Mouse (Mus musculus): ENCODE results near the gene Glul.
A peak's percentile ranks its signal among the peaks of the same experiment; 100 is the strongest.
"Not testable (repeated sequence)": the region's sequence is repeated elsewhere in the genome, so short reads cannot be mapped to it uniquely, and the experiment has no call there.

Glul gene

DNA sequence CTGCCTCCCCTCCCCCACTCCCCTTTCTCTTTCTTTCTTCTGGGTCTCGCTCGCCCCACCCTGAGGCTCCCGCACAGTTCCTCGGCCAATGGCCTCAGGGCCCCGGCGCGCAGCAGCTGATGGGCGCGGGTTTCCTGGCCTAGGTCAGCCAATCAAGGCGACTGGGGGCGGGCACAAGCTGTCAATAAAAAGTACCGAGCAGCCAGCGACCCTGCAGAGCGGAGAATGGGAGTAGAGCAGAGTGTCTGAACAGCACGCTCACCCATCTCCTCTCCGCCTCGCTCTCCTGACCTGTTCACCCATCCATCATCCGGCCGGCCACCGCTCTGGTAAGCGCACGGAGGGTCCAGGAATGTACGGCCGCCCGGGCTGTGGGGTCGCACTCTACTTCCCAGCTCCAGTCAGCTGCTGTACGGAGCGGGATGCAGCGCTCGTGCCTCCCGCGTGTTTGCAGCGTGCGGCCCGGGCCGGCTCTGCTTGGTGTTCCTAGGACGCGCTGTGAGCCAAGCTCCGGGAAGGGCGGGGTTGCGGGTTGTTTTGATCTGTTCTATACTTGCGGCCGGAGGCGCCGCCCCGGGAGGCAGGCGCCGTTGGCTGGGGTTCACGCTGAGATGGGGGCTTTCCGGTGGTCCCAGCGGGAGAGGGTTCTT lies at the start of gene Glul, which contains the start of gene Teddm2:
Glul (plus strand) TSS at position 214 of the 650 bp plus-strand sequence.
Teddm2 (minus strand) TSS at position 498 of the 650 bp plus-strand sequence.
- peak; percentile 98 to 99 for DNase-seq (ENCODE audit: inconsistent age in 2 of 2, low spot score in 1 of 2)

DNA sequence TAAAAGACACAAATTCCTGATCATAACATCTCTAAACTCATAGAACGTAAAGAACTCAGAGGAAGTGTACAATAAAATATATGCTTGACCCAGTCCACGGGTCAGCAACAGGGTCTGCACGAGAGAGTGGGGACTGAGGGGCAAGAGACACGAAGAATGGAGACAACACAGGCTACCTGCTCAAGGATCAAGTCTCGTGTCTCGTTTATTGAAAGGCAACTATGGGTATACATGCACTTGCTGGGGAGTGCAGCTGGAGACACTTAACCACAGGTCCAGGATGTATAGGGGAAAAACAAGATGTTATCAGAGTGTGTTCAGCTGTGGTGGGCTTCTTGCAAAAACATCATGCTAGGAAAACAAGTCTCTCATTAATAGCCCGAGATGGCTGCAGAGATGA lies 47.0 kb upstream of the Glul start:
- not testable (repeated sequence) for DNase-seq (ENCODE audit: inconsistent age in 2 of 2, low spot score in 1 of 2)

DNA sequence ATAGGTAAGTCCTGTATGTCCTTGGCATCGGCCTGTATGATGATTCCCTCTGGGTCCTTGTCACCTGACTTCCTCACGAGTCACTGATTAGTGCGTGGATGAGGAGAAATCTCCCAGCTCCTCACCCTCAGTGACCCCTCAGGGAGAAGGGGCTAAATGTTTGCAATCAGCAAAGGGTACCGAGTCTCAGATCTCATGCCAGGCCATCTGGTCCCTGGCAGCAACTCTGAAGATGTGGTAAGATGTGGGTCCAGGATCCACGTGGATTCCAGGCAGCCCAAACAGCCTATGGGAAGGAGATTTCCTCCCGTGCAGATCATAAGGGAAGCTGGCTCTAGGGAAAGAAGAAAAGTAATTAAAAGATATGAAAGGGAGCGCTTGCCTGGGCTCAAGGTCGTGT lies 43.8 kb upstream of the Glul start:
- DNase-seq (ENCODE audit: inconsistent age in 2 of 2, low spot score in 1 of 2): peak in 1 of 2 experiments; percentile 27

DNA sequence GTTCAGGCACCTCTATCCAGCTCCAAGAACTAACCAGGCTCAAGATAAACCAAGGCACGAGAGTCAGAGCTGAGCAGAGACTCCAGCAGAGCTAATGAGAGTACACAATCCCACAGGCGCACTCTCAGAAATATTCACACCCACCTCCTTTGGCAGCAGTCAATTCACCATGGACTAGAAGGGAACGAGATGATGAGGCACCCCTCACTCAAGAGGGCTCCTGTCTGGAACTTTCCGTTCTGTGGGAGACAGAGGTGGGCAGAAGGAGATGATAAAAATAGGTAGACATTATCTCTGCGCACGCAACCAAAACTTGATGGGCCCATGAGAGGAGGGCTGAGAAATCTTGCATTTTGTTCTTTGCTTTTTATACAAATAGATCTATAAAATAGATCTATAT lies 25.7 kb upstream of the Glul start, which contains the start of gene Teddm1b:
Teddm1b (plus strand) TSS at position 301 of the 400 bp plus-strand sequence.
- no peak for DNase-seq (ENCODE audit: inconsistent age in 2 of 2, low spot score in 1 of 2)

DNA sequence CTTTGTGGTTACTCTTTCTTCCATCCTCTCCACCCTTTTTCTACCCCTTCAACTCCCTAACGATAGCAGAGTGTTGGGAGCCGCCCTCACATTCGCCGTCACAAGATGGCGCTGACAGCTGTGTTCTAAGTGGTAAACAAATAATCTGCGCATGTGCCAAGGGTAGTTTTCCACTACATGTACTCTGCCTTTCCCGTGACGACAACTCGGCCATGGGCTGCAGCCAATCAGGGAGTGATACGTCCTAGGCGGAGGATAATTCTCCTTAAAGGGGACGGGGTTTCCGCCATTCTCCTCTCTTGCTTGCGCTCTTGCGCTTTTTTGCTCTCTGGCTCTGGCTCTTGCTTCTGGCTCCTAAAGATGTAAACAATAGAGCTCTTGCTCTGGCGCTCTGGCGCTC lies 19.4 kb upstream of the Glul start:
- DNase-seq (ENCODE audit: inconsistent age in 2 of 2, low spot score in 1 of 2): not testable (repeated sequence)

DNA sequence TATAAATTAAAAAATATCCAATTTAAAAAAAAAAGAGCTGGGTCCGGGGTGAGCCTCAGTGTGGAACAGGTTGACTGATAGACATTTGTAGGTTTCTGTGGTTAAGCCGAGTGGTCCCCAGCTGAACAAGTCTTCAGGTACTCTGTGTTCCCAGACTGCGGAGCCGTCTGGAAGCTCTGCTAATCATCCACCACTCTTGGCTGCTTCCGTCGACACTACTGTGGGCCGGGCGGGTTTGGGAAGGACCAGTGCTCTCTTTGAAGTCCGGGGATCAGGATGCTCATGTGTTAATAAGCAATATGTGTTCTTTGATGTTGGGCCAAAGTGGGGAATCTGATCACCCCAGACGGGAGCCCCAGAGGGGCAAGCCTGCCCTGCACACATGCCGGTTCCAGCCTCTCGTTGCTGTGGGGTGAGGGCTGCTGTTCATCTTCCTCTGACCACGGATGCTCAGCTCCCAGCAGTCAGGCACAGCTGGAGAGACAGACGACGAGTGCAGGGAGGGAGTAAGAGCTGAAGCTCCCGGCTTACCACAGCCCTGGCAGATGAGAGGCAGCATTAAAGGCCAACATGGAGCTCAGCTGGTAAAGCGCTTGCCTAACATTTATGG lies 13.6 kb upstream of the Glul start:
- no peak for DNase-seq (ENCODE audit: inconsistent age in 2 of 2, low spot score in 1 of 2)

DNA sequence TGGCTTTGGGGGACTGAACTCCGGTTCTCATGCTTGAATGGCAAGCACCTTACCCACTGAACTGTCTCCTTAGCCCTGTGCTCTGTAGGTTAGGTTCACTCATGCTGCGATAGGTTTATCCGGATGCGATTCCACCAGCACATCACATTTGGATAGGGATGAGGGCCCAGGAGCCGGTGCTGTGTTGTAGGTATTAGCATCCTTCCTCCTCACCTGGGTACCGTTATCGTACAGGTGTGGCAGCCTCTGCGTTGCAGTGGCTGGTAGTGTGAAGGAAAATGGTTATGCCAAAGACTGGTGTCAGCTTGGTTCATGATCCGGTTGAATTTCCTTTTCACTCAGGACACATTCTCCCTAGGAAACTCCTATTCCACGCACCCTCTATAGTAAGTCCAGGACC lies 9.6 kb upstream of the Glul start:
- DNase-seq (ENCODE audit: inconsistent age in 2 of 2, low spot score in 1 of 2): no peak

DNA sequence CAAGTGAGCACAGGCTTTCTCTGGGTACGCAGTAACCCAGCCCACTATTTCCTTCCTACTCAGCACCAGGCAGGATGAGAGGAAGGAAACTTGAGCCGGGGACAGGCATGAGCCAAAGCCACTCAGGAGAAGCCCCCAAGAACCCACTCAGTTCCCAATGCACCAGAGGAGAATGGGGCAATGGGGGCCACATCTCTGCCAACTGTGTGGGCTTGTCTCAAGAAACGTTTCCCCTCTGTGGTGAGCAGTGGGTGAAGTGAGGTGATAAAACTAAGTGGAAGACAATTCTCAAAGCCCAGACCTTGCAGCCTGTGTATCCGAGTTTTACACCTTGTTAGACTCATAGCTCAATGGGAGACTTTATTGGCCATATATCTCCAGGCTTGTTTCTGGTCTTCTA lies 8.3 kb upstream of the Glul start, which contains the start of gene Teddm1a:
Teddm1a (plus strand) TSS at position 301 of the 400 bp plus-strand sequence.
- no peak for DNase-seq (ENCODE audit: inconsistent age in 2 of 2, low spot score in 1 of 2)

DNA sequence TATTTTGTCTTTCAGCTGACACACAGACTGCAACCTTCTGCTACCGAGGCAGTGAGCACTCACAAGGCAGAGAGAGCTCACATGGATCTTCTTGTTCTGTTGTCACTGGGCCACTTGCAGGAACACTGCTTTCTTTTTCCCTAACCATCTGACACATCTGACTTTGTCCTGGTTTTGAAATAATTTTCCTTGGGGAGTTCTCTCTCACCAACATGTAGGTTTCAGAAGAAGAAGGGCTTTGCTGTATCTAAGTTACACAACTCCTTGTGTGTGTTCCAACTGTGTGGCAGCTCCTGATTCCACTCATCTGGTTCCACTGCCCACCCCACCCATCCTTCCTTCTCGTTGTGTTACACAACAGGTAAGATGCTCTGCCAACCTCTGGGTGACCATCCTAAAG lies 6.0 kb upstream of the Glul start:
- DNase-seq (ENCODE audit: inconsistent age in 2 of 2, low spot score in 1 of 2): peak in 1 of 2 experiments; percentile 32

DNA sequence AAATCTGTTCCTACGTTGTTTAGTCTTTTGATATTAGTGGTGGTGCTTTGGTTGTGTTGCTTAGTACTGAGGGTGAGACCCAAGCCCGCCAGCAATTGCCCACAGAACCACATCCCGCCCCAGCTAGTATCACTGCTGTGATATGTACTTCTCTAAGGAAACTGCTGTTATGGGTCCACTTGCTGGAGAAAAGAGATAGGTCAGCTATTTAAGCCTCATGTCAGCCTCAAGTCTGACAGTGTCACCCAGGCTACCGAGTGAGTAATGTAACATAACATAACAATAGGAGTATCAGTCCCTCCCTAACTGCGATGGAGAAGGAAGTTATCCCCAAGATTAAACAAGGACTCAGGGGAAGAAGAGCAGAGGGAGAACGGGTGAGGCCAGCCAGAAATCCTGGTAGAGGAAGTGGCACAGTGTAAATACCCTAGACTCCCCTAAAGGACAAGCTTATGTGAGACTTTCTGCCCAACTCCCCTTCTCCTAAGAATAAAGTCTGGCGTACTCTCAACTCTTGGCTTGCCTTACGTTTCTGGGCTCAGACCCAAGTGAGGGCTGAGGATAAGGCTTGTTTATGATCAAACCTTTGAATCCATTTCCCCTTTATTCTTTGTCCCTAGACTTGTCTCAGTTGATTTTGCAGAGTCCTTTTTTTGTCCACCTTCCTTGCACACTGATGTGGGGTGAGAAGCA lies 5.4 kb upstream of the Glul start:
- no peak for DNase-seq (ENCODE audit: inconsistent age in 2 of 2, low spot score in 1 of 2)

DNA sequence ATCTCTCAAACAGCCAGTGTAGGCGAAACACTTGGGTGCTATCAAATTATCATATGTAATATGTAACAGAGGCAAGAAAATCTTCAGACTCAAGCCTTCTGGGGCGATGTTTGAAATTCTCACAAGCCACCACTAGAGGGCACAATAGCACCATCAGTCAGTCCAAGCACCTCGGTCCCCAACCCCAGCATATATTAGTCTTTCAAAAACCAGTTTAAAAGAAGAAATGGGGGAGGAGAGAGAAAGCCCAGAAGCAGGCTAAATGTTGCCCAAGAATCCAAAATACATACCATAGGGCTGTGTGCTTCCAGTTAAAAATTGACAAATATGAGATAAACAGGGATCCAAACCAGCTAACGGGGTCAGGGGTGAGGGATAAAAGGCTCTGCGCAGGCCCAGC lies 4.8 kb upstream of the Glul start:
- peak; percentile 71 to 93 for DNase-seq (ENCODE audit: inconsistent age in 2 of 2, low spot score in 1 of 2)

DNA sequence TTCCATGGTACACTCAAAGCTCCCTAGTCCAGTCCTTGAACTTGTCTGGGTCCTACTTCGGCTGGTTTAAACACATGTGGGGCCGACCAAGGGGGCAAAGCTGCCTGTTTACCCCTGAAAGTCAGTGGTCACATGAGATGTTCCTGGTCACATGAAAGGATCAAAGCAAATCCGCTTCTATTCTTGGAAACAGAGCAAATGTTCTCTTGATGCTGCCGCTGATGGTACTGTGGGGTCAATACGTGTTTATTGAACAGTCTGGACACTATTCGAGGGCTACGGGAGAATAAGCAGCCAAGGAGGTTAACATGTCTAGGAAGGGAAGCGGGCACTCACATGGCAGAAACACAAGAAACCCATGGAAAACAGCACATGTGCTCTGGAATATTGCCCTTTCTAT lies 2.5 kb upstream of the Glul start:
- DNase-seq (ENCODE audit: inconsistent age in 2 of 2, low spot score in 1 of 2): peak in 1 of 2 experiments; percentile 18

DNA sequence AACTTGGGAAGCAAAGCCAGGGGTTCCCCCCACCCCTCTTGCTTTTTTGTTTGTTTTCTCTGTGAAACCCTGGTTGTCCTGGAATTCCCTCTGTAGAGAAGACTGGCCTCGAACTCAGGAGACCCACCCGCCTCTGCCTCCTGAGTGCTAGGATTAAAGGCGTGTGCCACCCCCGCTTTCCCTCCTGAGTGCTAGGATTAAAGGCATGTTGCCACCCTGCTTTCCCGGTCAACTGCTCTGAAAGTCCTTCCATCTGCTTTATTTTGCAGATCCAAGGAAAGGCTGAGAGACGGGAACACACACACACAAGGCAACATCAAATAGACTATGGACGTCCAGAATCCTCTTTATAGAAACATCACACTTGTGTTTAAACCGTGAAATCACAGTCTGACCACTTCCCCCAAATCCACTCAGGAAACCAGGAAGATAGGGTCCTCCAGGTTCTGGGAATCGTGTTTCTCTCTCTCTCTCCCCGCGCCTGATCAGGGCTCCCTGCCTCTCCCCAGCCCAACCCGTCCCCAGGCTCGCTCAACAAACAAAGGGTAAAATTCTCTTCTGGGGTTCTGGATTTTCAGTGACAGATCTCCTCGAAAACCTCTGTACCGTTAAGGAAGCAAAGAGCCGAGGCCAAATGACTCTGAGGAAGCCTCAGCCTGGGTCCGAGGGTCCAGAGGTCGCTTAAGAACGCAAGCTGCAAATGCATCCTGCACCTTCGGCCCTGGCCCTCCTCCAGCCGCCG lies 584 bp upstream of the Glul start:
- no peak for DNase-seq (ENCODE audit: inconsistent age in 2 of 2, low spot score in 1 of 2)

DNA sequence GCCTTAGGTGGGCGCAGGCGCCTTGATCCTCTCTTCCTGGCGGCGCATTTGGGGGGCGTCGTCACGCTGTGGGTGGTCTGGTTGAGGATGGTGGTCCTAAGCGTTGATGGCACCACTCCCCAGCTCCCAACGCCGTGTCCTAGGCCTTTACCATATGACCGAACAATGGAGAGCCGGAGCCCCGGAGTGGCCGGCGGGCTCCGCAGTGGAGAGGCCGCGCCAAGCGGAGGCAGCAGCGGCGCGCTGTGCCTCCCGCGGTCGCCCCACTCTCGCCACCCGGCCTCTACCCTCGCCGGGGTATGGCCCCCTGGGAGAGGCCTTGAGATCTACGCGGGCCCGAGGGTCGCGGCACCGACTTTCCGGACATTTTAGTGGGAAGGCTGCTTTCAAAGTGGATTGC lies 637 bp downstream of the Glul start:
- DNase-seq (ENCODE audit: inconsistent age in 2 of 2, low spot score in 1 of 2): no peak

DNA sequence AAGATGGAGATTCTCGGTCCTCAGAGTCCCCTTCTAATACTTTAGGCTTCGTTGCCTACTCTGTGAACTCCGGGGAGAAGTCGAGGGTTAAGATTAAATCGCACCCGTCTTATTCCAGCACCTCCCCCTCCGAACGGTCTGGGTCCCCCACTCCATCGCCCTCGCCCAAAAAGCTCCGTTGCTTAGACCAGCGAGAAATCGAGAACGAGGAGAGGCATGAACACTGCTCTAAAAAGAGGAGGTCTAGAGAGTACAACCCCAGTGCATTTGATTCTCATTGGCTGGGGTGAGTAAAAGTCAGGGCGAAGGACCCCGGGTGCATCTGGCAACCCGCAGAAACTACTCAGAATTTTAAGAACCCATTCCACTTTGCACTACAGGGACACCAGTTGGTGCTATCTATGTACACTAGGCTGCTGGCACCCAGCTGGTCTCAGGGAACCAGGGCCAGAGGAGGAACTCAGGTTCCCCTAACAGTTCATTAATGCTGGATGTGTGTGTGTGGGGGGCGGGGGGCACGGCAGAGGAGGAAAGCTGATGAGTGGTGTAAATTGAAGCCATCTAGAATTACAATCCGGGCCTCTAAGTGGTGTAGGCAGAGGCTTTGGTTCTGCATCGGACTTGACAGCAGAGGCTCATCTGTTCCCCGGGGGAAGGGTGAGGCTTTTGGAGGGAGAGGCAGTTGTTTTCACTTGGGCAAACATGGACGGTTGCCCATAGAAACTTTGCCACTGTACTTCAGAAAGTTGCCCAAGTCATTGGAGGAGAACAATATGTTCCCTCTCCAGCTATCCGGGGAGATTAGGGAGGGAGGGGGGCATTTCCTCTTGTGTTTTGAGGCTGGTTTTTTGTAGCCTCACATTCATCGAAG lies 1.4 kb downstream of the Glul start:
- peak; percentile 60 to 81 for DNase-seq (ENCODE audit: inconsistent age in 2 of 2, low spot score in 1 of 2)

DNA sequence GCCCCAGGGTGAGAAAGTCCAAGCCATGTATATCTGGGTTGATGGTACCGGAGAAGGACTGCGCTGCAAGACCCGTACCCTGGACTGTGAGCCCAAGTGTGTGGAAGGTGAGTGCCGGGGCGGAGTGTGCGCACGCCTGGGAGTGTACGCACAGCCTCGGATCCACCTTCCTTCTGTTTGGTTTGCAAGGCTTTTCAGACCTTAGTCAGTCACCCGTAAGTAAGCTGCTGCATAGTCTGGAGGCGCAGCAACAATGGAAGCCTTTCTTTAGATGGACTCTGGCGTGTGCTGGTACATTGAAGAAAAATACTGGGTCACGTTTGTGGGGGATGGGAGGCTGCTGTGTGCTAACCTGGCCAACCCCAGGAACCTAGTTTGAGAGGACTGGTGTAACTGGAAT lies 3.3 kb downstream of the Glul start:
- peak in 1 of 2 experiments; percentile 48 for DNase-seq (ENCODE audit: inconsistent age in 2 of 2, low spot score in 1 of 2)

DNA sequence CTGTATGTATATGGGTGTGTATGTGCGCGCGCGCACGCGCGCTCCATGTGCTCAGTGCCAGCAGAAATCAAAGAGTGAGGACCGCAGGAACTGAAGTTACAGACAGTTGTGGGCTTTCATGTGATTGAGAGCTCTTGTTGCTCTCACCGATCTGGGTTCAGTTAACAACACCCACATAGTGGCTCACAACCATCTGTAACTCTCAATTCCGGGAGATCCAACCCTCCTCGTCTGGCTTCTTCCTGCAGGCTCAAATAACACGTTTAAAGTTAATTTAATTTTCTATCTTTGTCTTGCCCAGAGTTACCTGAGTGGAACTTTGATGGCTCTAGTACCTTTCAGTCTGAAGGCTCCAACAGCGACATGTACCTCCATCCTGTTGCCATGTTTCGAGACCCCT lies 4.5 kb downstream of the Glul start:
- DNase-seq (ENCODE audit: inconsistent age in 2 of 2, low spot score in 1 of 2): no peak

DNA sequence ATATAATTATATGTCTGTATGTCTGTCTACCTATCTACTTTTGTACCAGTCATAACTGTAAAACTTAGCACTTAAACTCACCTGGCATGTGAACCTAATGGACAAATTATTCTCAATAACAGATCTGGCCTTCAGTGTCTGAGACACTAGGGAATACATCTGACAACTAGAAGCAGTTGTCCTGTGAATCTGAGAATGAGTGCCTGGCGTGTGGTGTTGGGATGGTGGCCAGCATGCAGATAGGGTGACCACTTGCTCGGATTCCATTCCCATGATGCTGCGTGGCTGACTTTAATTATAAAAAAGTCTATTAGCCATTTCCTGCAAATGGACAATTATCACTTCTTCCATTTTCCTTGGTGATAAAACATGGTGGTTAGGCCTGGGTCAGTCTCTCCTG lies 6.1 kb downstream of the Glul start:
- peak in 1 of 2 experiments; percentile 3 for DNase-seq (ENCODE audit: inconsistent age in 2 of 2, low spot score in 1 of 2)

DNA sequence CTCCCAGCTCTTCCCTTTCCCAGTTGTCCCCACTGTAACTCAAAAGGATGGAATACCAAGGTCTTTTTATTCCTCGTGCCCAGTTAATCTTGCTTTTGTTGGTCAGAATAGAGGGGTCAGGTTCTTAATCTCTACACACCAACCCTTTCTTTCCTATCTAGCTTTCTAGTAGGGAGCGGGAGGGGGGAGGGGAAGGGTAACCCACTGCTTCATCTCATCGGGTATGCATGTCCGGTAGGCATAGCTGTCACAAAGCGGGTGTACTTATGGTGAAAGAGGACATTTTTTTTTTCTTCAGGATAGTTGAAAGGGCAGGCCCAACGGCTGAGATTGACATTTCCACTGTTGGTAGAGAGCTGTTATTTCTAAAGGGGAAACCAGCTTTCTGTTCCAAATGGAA lies 8.5 kb downstream of the Glul start:
- no peak for DNase-seq (ENCODE audit: inconsistent age in 2 of 2, low spot score in 1 of 2)

DNA sequence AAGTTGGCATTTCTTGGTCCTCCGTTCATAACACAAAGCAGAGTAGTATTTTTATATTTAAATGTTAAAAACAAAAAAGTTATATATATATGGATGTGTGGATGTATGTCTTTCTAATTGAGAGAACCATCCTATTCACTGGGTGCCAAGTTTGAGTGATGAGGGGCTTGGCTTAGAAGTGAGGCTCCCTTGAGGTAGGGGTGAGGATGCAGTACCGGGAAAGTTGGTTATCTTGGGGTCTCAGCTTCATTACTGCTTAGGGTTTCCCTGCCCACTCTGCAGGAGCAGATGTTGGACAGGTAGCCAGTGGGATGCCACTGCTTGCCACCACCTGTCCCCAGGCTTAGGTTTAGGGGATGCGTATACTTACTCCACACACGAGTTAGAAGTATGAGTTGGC lies 9.0 kb downstream of the Glul start:
- peak in 1 of 2 experiments; percentile 37 for DNase-seq (ENCODE audit: inconsistent age in 2 of 2, low spot score in 1 of 2)

All from adrenal gland, adult (tissue).